Comparison of ENCODE assay signal across 19 mouse cellular contexts in the genomic region with DNA sequence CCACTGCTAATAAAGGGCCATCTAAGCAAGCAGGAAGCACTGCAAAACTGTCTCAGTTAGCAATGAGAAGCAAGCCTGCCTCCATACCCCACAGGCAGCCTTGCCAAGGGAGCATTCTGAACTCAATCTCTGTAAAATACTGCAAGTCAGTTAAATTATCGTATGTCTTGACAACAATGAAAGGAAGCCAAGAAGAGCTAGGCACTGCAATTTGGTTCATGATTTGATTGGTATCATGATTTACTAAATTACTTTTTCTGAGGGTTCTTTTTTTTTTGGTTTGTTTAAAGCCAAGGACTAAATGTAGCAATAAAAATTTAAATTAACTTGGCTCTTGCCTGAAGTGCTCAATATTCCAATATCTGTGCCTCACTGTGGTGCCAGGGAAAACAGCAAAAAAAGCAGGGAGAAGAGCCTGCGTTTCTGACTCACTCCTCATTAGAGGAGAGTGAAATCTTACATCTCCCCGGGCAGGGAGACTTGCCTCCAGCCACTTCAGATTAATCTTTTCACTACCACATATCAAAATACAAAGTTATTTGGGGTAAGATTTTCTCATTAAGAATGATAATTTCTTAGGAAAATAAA. TPM values are rescaled to one million over a fixed set of nuclear protein-coding genes. Genes with fewer than 3 reads are reported as not detected.
DNase-seq lines count a peak whose midpoint lies in the region; ATAC-seq lines count a peak whose summit lies in the region.
"Had no signal": no experiment of that assay in that cellular context is flagged by ENCODE, and none has a peak within 500 bp of the region (broad histone marks: within the 10 kb centered on the region; RNA-seq: fewer than 3 reads in every experiment).

No protein-coding gene starts in this region.

- 43% methylated on average over 3 of the region's 3 CpGs for WGBS in forebrain, embryonic 16.5 days
- 83% methylated on average over 3 of the region's 3 CpGs for WGBS in forebrain, embryonic 10.5 days
- WGBS in midbrain, embryonic 13.5 days: 65% methylated on average over 3 of the region's 3 CpGs
- WGBS in midbrain, embryonic 11.5 days: 84% methylated on average over 3 of the region's 3 CpGs
- WGBS in midbrain, embryonic 15.5 days: 42% methylated on average over 3 of the region's 3 CpGs

- H3K27ac ChIP-seq in forebrain, embryonic 16.5 days (ENCODE audit: low read length): peak overlapping the region; percentile 19; the same call in 1 of the 2 replicates
- no peak overlapping the region for H3K27ac ChIP-seq in forebrain, embryonic 10.5 days
- H3K27ac ChIP-seq in midbrain, embryonic 13.5 days: peak overlapping the region; percentile 41; the same call in 1 of the 2 replicates
- H3K27ac ChIP-seq in midbrain, embryonic 11.5 days (ENCODE audit: low read depth, low read length): no peak overlapping the region
- H3K27ac ChIP-seq in midbrain, embryonic 15.5 days: peak overlapping the region; percentile 68
- H3K27ac ChIP-seq: heart, embryonic 15.5 days; kidney, postnatal 0 days; limb, embryonic 10.5 days had no signal

- ATAC-seq in forebrain, embryonic 16.5 days: peak; percentile 73
- no peak for ATAC-seq in midbrain, embryonic 13.5 days
- ATAC-seq in midbrain, embryonic 11.5 days (ENCODE audit: low FRiP score): no peak
- 0 out of 2 replicates have a peak, but pooled peaks have one; percentile 17 for ATAC-seq in midbrain, embryonic 15.5 days (replicated peaks)
- no peak for ATAC-seq in megakaryocyte-erythroid progenitor cell, adult 5-6 weeks (replicated peaks; ENCODE audit: low FRiP score, low TSS enrichment, poor library complexity, severe bottlenecking)
- ATAC-seq: CD4-positive, CD25-positive, alpha-beta regulatory T cell, adult 4 months had no signal

- H3K9ac ChIP-seq in forebrain, embryonic 16.5 days (replicated peaks; ENCODE audit: low read depth, low read length): no peak overlapping the region
- no peak overlapping the region for H3K9ac ChIP-seq in midbrain, embryonic 13.5 days (replicated peaks)
- no peak overlapping the region for H3K9ac ChIP-seq in midbrain, embryonic 11.5 days (ENCODE audit: low read length)
- no peak overlapping the region for H3K9ac ChIP-seq in midbrain, embryonic 15.5 days
- H3K9ac ChIP-seq: heart, embryonic 15.5 days had no signal

- no peak overlapping the region for H3K4me2 ChIP-seq in forebrain, embryonic 16.5 days (ENCODE audit: low read length)
- H3K4me2 ChIP-seq in midbrain, embryonic 13.5 days (replicated peaks): no peak overlapping the region
- H3K4me2 ChIP-seq in midbrain, embryonic 11.5 days: no peak overlapping the region
- no peak overlapping the region for H3K4me2 ChIP-seq in midbrain, embryonic 15.5 days
- H3K4me2 ChIP-seq: heart, embryonic 15.5 days had no signal

- H3K4me3 ChIP-seq in forebrain, embryonic 16.5 days (replicated peaks; ENCODE audit: low read length): no peak overlapping the region
- H3K4me3 ChIP-seq in forebrain, embryonic 10.5 days: no peak overlapping the region
- H3K4me3 ChIP-seq in midbrain, embryonic 13.5 days (replicated peaks): no peak overlapping the region
- H3K4me3 ChIP-seq in midbrain, embryonic 11.5 days (ENCODE audit: low read depth, low read length): no peak overlapping the region
- no peak overlapping the region for H3K4me3 ChIP-seq in midbrain, embryonic 15.5 days
- H3K4me3 ChIP-seq: heart, embryonic 15.5 days; limb, embryonic 10.5 days; myocyte had no signal

- no peaks in the 10 kb centered on the region for H3K36me3 ChIP-seq in forebrain, embryonic 16.5 days (ENCODE audit: control insufficient read depth, insufficient read depth)
- no peaks in the 10 kb centered on the region for H3K36me3 ChIP-seq in forebrain, embryonic 10.5 days (replicated peaks)
- H3K36me3 ChIP-seq in midbrain, embryonic 13.5 days: no peaks in the 10 kb centered on the region
- no peaks in the 10 kb centered on the region for H3K36me3 ChIP-seq in midbrain, embryonic 11.5 days (ENCODE audit: control insufficient read depth, insufficient read depth, low read length)
- H3K36me3 ChIP-seq in midbrain, embryonic 15.5 days (replicated peaks): no peaks in the 10 kb centered on the region
- H3K36me3 ChIP-seq: heart, embryonic 15.5 days; limb, embryonic 10.5 days had no signal

- no peaks in the 10 kb centered on the region for H3K9me3 ChIP-seq in forebrain, embryonic 16.5 days (ENCODE audit: control insufficient read depth, low read length)
- no peaks in the 10 kb centered on the region for H3K9me3 ChIP-seq in forebrain, embryonic 10.5 days
- no peaks in the 10 kb centered on the region for H3K9me3 ChIP-seq in midbrain, embryonic 13.5 days
- H3K9me3 ChIP-seq in midbrain, embryonic 11.5 days (ENCODE audit: control insufficient read depth, low read length): no peaks in the 10 kb centered on the region
- H3K9me3 ChIP-seq in midbrain, embryonic 15.5 days: no peaks in the 10 kb centered on the region
- H3K9me3 ChIP-seq: heart, embryonic 15.5 days; limb, embryonic 10.5 days had no signal

- no peaks in the 10 kb centered on the region; the same call in 1 of the 2 replicates for H3K4me1 ChIP-seq in forebrain, embryonic 16.5 days (replicated peaks; ENCODE audit: control insufficient read depth, insufficient read depth, low read length)
- H3K4me1 ChIP-seq in forebrain, embryonic 10.5 days: peaks cover 8% of the 10 kb centered on the region; the same call in 1 of the 2 replicates
- H3K4me1 ChIP-seq in midbrain, embryonic 13.5 days (replicated peaks): no peaks in the 10 kb centered on the region
- H3K4me1 ChIP-seq in midbrain, embryonic 11.5 days (ENCODE audit: control insufficient read depth, insufficient read depth, low read length): no peaks in the 10 kb centered on the region
- no peaks in the 10 kb centered on the region for H3K4me1 ChIP-seq in midbrain, embryonic 15.5 days
- H3K4me1 ChIP-seq: heart, embryonic 15.5 days had no signal

- H3K27me3 ChIP-seq in forebrain, embryonic 16.5 days (replicated peaks; ENCODE audit: control insufficient read depth, insufficient read depth, low read length): no peaks in the 10 kb centered on the region
- H3K27me3 ChIP-seq in forebrain, embryonic 10.5 days (ENCODE audit: poor library complexity, severe bottlenecking): no peaks in the 10 kb centered on the region
- H3K27me3 ChIP-seq in midbrain, embryonic 13.5 days: no peaks in the 10 kb centered on the region
- H3K27me3 ChIP-seq in midbrain, embryonic 11.5 days (ENCODE audit: control insufficient read depth, insufficient read depth, low read length): no peaks in the 10 kb centered on the region
- no peaks in the 10 kb centered on the region for H3K27me3 ChIP-seq in midbrain, embryonic 15.5 days (replicated peaks)
- H3K27me3 ChIP-seq: heart, embryonic 15.5 days had no signal

- no peak for DNase-seq in forebrain, embryonic 10.5 days (ENCODE audit: extremely low spot score, low spot score)
- DNase-seq in midbrain, embryonic 11.5 days (ENCODE audit: low spot score, missing footprints): no peak
- no peak for DNase-seq in kidney, postnatal 14 days
- DNase-seq: adrenal gland, postnatal 25 days; cerebellum, adult 11-12 months; cerebellum, postnatal 10 days; heart, postnatal 36 days; kidney, adult 2 months; lung, postnatal 4 days; thymus, adult 2 months had no signal

RNA-seq across cellular contexts. Expression of gene Ap3b1, which starts 28.3 kb away (rescaled TPM):
- 34.4 and 39.2 TPM in 2 replicates for polyA plus RNA-seq in forebrain, embryonic 16.5 days (2015; fragmentation: Nextera tagmentation; extraction: Ambion mirVana)
- polyA plus RNA-seq in forebrain, embryonic 10.5 days (2016; fragmentation: Nextera tagmentation; extraction: Ambion mirVana): 32.1 and 32.9 TPM in 2 replicates
- polyA plus RNA-seq in midbrain, embryonic 13.5 days (2015; fragmentation: Nextera tagmentation; extraction: Ambion mirVana): 28.1 and 29.8 TPM in 2 replicates
- polyA plus RNA-seq in midbrain, embryonic 11.5 days (2014; fragmentation: Nextera tagmentation; extraction: Ambion mirVana): 39.0 and 42.6 TPM in 2 replicates
- 27.3 and 27.7 TPM in 2 replicates for polyA plus RNA-seq in midbrain, embryonic 15.5 days (2015; fragmentation: Nextera tagmentation; extraction: Ambion mirVana)
- total RNA-seq in megakaryocyte-erythroid progenitor cell, adult 5-6 weeks (2014; fragmentation: Nextera tagmentation): 47.4 and 67.6 TPM in 2 replicates
- total RNA-seq in megakaryocyte-erythroid progenitor cell, adult 5-6 weeks (2017): 85.3 and 88.9 TPM in 2 replicates

RNA-seq across cellular contexts. Expression of gene Scamp1, which starts 44.8 kb away (rescaled TPM):
- 120 and 132 TPM in 2 replicates for polyA plus RNA-seq in forebrain, embryonic 16.5 days (2015; fragmentation: Nextera tagmentation; extraction: Ambion mirVana)
- 27.1 and 27.3 TPM in 2 replicates for polyA plus RNA-seq in forebrain, embryonic 10.5 days (2016; fragmentation: Nextera tagmentation; extraction: Ambion mirVana)
- polyA plus RNA-seq in midbrain, embryonic 13.5 days (2015; fragmentation: Nextera tagmentation; extraction: Ambion mirVana): 121 and 129 TPM in 2 replicates
- polyA plus RNA-seq in midbrain, embryonic 11.5 days (2014; fragmentation: Nextera tagmentation; extraction: Ambion mirVana): 34.2 and 42.2 TPM in 2 replicates
- polyA plus RNA-seq in midbrain, embryonic 15.5 days (2015; fragmentation: Nextera tagmentation; extraction: Ambion mirVana): 175 and 192 TPM in 2 replicates
- total RNA-seq in megakaryocyte-erythroid progenitor cell, adult 5-6 weeks (2014; fragmentation: Nextera tagmentation): 9.5 and 12.4 TPM in 2 replicates
- 12.6 and 24.4 TPM in 2 replicates for total RNA-seq in megakaryocyte-erythroid progenitor cell, adult 5-6 weeks (2017)

Comparison
In these comparisons a context has a peak if more than half of its experiments do, and no peak if none do; other contexts are left out.
1. ATAC-seq: peak in forebrain, embryonic 16.5 days (single experiment) and midbrain, embryonic 15.5 days (single experiment); none in midbrain, embryonic 13.5 days (single experiment), midbrain, embryonic 11.5 days (single experiment) and megakaryocyte-erythroid progenitor cell, adult 5-6 weeks (single experiment).
2. H3K27ac ChIP-seq: peak in forebrain, embryonic 16.5 days (single experiment), midbrain, embryonic 13.5 days (single experiment) and midbrain, embryonic 15.5 days (single experiment); none in forebrain, embryonic 10.5 days (single experiment) and midbrain, embryonic 11.5 days (single experiment).